Mouse (Mus musculus) midbrain, embryonic 13.5 days (tissue): ENCODE results near the gene Slc22a23. TPM values are rescaled to one million over a fixed set of nuclear protein-coding genes. Genes with fewer than 3 reads are reported as not detected.

Experiments used
- ATAC-seq: fragments of 200-750 bp; cut with Nextera tagmentation; 2 replicates; pipeline ENCODE4 v1.8.0; 2017; ENCODE audit warnings: mild to moderate bottlenecking, moderate TSS enrichment, moderate library complexity
- H3K27ac ChIP-seq: fragments of 300-500 bp; sonication (generic); 2 replicates; pipeline ENCODE4 v1.5.1; 2015; ENCODE audit warnings: inconsistent platforms, mild to moderate bottlenecking, moderate library complexity
- H3K27me3 ChIP-seq: fragments of 300-500 bp; sonication (generic); 2 replicates; pipeline ENCODE4 v1.6.1; 2015; ENCODE audit warnings: mild to moderate bottlenecking, inconsistent platforms
- H3K36me3 ChIP-seq: fragments of 300-500 bp; sonication (generic); 2 replicates; pipeline ENCODE4 v1.6.1; 2015; ENCODE audit warnings: mild to moderate bottlenecking, inconsistent platforms
- H3K4me1 ChIP-seq: fragments of 300-500 bp; sonication (generic); replicated peaks from 2 replicates; pipeline ENCODE4 v1.6.1; 2015; ENCODE audit warnings: inconsistent platforms
- H3K4me2 ChIP-seq: fragments of 300-500 bp; sonication (generic); replicated peaks from 2 replicates; pipeline ENCODE4 v1.6.1; 2015; ENCODE audit warnings: moderate library complexity, mild to moderate bottlenecking, inconsistent platforms
- H3K4me3 ChIP-seq: fragments of 300-500 bp; sonication (generic); replicated peaks from 2 replicates; pipeline ENCODE4 v1.5.1; 2015; ENCODE audit warnings: mild to moderate bottlenecking, inconsistent platforms
- H3K9ac ChIP-seq: fragments of 300-500 bp; sonication (generic); replicated peaks from 2 replicates; pipeline ENCODE4 v1.6.1; 2015; ENCODE audit warnings: mild to moderate bottlenecking, inconsistent platforms
- H3K9me3 ChIP-seq: fragments of 300-500 bp; sonication (generic); 2 replicates; pipeline ENCODE4 v1.6.1; 2016; ENCODE audit warnings: mild to moderate bottlenecking, inconsistent platforms
- WGBS: fragments of 180-500 bp; shearing (Covaris S2); methylation state at CpG from one replicate; pipeline ENCODE4 v1.1.7; 2015; 5-methylcytosine and 5-hydroxymethylcytosine counted together
- polyA plus RNA-seq: library from polyadenylated mRNA; unstranded; fragments of >200 nt; fragmentation: Nextera tagmentation; extraction: Ambion mirVana; gene quantifications from 2 replicates; pipeline ENCODE4 v1.2.1, GENCODE M21; 2015

Gene Slc22a23
- polyA plus RNA-seq, 1 experiment from 2014 or later = 15.3 TPM

DNA sequence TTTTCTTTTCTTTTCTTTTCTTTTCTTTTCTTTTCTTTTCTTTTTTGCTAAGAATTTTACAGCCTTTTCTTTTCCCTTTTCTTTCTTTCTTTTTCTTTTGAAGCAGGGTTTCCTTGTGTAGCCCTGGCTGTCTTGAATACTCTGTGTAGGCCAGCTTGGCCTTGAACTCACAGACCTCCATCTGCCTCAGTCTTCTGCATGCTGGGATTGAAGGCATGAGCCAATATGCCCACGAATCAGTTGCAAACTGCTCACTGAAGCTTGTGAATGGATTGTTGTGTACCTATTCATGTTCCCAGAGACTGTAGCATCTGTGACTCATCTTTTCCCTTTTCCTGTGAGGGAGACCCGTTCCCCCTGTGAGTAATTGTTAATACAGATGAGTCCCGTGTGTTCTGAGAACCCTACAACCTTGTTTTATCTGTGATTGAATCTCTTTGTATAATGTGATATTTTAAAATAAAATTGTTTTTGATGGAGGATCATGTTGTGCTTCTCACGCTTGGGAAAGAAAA lies 133.7 kb downstream of the Slc22a23 start:
- ATAC-seq = no peak
- Histone ChIP-seq H3K9ac (no peak overlapping the region), H3K36me3 (peaks cover 14% of the 10 kb centered on the region; the same call in 1 of the 2 replicates), H3K4me1 (0 out of 2 replicates have a peak, but pooled peaks cover 3% of the 10 kb centered on the region), H3K4me2 (no peak overlapping the region), H3K9me3 (no peaks in the 10 kb centered on the region), H3K4me3 (no peak overlapping the region), H3K27me3 (no peaks in the 10 kb centered on the region), H3K27ac (no peak overlapping the region)
- WGBS = 75% methylated on average over 4 of the region's 4 CpGs

DNA sequence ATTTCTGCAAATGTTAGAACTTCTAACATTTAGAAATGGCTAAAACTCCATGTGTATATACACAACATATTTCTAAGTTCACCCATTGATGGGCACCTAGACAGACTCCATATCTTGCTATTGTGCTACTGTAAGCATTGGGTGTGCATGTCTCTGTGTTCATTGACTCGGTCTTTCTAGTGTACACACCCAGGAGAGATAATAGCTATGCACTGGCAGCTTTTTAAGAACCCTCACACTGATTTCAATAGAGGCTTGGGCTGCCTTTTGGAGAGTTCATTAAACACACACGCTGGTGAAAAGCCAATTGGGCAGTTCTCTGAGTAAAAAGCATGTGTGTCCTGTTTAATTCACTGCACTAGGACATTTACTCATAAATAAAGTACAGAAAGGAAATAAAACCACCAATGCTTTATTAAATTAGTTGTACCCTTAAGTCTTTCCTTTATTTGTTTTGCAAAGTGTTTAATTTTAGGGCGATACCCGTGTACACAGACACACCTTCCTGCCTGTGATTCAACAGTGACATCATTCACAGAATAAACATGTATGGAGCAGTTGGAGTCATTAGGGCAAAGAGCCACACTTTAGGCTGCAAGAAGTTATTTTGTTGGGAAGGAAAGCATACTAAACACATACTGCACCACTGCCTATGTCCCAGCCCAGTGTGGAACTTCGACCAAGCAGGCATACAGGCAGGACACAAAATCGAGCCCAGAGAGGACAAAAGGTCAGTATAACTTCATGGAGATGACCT lies 137.1 kb downstream of the Slc22a23 start:
- peaks cover 18% of the 10 kb centered on the region for H3K36me3 ChIP-seq
- H3K9me3 ChIP-seq = no peaks in the 10 kb centered on the region
- H3K27ac ChIP-seq = no peak overlapping the region
- no peak overlapping the region for H3K4me3 ChIP-seq
- WGBS = 72% methylated on average over 6 of the region's 6 CpGs
- ATAC-seq = no peak
- H3K4me1 ChIP-seq = 0 out of 2 replicates have a peak, but pooled peaks cover 3% of the 10 kb centered on the region
- no peak overlapping the region for H3K4me2 ChIP-seq
- no peak overlapping the region for H3K9ac ChIP-seq
- no peaks in the 10 kb centered on the region for H3K27me3 ChIP-seq

DNA sequence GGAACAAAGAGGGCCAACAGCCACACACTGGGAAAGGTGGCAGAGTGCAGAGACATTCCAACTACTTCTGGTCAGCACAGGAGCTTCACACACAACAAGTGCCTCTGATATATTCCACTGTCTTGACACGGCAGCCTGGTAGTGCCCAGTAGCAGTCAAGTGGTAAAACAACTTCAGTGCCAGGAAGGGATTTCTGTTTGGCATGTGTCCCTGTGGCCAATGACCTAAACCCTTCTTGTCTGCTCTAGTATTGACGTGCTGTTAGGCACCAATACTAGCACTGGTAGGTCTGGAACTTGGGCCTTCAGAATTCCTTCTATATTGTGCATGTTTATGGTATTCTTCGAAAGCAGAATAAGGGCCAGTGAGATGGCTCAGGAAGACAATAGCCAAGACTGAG lies 139.8 kb downstream of the Slc22a23 start:
- Histone ChIP-seq H3K4me2 (no peak overlapping the region), H3K27me3 (no peaks in the 10 kb centered on the region), H3K4me3 (no peak overlapping the region), H3K9ac (no peak overlapping the region), H3K27ac (no peak overlapping the region), H3K4me1 (peaks cover 7% of the 10 kb centered on the region; the same call in 1 of the 2 replicates), H3K36me3 (peaks cover 27% of the 10 kb centered on the region), H3K9me3 (no peaks in the 10 kb centered on the region)
- 94% methylated on average over 3 of the region's 3 CpGs for WGBS
- ATAC-seq = no peak

DNA sequence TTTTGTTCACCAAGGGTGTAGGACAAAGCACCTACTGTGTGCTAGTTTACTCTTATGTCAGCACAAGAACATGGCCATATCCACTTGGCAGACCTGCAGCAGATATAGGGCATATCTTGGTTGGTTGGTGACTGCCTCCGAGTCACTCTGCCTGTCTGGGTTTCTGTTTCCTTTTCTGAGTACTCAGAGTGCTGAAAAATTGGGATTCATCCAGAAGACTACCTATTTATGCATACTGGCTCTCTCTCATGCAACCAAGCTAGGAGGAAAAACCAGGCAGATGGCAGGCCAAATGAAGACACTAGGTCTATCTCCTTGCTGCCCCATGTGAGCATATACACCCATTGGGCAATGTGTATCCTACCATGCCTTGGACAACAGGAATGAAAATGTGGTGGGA lies 149.3 kb downstream of the Slc22a23 start:
- Histone ChIP-seq H3K27me3 (no peaks in the 10 kb centered on the region), H3K4me3 (no peak overlapping the region), H3K9me3 (no peaks in the 10 kb centered on the region), H3K4me1 (peaks cover 17% of the 10 kb centered on the region), H3K4me2 (no peak overlapping the region), H3K9ac (no peak overlapping the region), H3K36me3 (peaks cover 59% of the 10 kb centered on the region), H3K27ac (no peak overlapping the region)
- WGBS = 94% methylated on average over 1 of the region's 1 CpGs
- ATAC-seq = no peak

DNA sequence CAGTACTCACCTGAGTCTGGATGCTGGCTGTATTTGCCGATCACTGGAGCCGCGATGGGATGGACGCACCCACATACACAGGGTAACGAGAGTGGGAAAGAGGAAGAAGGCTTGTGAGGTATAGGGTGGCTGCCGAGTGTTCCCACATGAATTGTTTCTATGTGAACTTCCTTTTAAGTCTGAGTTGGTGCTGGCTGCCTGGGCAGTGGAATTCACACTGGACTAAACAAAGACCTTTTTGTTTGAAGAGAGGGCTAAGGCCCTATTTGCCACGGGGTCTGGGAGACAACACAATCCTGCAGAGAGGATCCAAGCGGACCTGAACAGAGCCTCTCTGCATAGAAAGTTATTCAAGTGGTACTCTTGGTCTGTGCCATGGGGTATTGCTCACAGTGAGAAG lies 151.6 kb downstream of the Slc22a23 start:
- peaks cover 17% of the 10 kb centered on the region for H3K4me1 ChIP-seq
- ATAC-seq = peak; percentile 51; the same call in 1 of the 2 replicates
- H3K9ac ChIP-seq = no peak overlapping the region
- no peak overlapping the region for H3K4me3 ChIP-seq
- whole genome bisulfite sequencing = 38% methylated on average over 8 of the region's 8 CpGs
- peak overlapping the region; percentile 31 for H3K27ac ChIP-seq
- no peak overlapping the region for H3K4me2 ChIP-seq
- no peaks in the 10 kb centered on the region for H3K9me3 ChIP-seq
- peaks cover 65% of the 10 kb centered on the region for H3K36me3 ChIP-seq
- no peaks in the 10 kb centered on the region for H3K27me3 ChIP-seq

DNA sequence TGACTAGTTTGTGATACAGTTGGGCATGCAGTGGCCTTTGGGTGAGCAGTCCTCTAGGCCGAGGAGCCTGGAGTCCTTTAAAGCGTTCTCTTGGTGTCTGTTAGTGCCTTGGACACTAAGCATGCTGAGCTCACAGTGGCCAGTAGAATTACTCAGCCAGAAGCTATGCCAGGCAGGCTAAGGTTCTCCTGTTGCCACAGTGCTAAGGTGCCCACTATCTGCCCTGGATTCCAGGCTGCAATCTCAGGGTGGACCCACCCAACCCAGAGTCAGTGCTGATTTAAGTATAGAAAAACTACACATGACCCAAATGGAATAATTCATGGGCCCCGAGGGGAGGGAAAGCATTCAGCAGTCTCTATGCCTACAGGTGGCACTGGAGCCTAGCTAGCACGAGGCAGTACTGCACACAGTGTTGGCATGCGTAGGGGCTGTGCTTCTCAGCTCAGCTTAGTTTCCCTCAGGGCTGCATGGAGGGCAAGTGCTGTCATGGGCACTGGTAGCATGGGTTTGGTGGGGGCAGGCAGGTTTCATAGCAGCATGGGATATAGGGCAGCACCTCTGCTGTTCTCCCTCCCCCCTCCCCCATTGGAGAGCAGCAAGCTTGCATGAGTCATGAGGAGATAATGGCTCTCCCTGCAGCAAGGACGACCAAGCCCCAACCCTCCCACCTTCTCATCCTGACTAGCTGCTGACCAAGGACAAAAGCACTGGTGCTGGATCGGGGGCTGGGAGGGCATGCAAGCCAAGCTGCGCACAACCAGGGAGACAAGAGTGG lies 152.4 kb downstream of the Slc22a23 start:
- Histone ChIP-seq H3K9me3 (no peaks in the 10 kb centered on the region), H3K4me2 (no peak overlapping the region), H3K27ac (peak overlapping the region; percentile 31; the same call in 1 of the 2 replicates), H3K36me3 (peaks cover 68% of the 10 kb centered on the region), H3K9ac (no peak overlapping the region), H3K4me3 (no peak overlapping the region), H3K4me1 (peaks cover 18% of the 10 kb centered on the region), H3K27me3 (no peaks in the 10 kb centered on the region)
- 69% methylated on average over 8 of the region's 8 CpGs for WGBS
- peak; percentile 72 for ATAC-seq

DNA sequence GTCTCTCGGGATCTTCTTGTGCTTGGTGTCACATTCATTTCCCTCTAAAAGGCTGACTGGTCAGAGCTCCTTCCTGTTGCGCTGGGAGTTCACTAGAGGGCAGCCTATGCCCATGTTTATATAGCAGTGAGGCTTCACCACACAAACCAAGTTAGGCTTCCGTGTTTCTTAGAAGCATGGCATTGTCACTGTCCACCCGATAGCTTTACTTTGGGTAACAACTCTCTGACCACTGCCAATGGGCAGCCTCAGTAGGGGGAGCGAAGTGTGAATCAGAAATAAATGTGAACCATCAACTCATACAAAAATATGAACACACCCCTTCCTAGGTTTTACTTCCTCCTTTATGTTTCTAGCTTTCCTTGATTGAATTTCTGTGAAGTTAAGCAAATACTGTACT lies 157.4 kb downstream of the Slc22a23 start:
- WGBS = 11% methylated on average over 5 of the region's 5 CpGs
- peak; percentile 82 for ATAC-seq
- Histone ChIP-seq H3K4me2 (no peak overlapping the region), H3K4me3 (no peak overlapping the region), H3K4me1 (peaks cover 3% of the 10 kb centered on the region), H3K36me3 (peaks cover 53% of the 10 kb centered on the region), H3K27me3 (no peaks in the 10 kb centered on the region), H3K27ac (no peak overlapping the region), H3K9me3 (no peaks in the 10 kb centered on the region), H3K9ac (no peak overlapping the region)

DNA sequence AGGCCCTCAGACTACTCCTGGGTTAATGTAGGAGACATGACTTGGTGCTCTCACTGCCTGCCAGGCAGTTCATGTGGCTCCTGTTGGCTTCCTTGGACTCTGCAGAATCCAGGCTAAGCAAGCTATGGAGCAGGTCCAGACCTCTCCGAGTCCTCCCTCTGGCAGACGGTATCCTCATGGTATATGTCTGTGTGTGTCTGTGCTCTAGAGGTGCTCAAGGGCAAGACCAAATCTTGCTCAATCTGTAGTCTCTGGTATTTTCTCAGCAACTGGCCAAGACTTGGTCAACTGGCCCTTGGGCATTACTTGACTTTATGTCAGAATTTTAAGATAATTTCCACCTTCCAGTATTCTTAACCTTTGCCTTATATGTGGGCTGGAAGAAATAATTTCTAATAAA lies 159.6 kb downstream of the Slc22a23 start:
- peaks cover 59% of the 10 kb centered on the region for H3K36me3 ChIP-seq
- 88% methylated on average over 2 of the region's 2 CpGs for WGBS

DNA sequence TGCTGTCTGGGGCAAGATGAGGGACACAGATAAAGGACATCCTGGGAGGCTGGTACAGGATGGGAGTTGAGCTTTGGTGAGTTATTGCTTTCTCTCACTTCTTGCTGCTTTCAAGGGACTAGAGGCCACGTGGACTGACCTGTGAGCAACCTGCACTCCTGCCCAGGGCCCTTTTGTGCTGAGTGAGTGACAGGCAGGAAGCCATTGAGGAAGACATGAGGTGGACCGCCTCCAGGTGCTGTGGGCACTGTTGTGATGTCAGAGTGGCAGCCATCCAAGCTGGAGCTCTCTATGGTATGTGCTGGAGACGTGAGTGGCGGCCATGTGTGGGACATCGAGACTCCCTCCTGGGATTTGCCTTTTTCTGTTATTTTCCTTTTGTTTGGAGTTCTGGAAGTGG lies 163.4 kb downstream of the Slc22a23 start:
- no peak overlapping the region for H3K9ac ChIP-seq
- H3K27me3 ChIP-seq = no peaks in the 10 kb centered on the region
- peaks cover 65% of the 10 kb centered on the region for H3K36me3 ChIP-seq
- no peaks in the 10 kb centered on the region for H3K4me1 ChIP-seq
- 93% methylated on average over 5 of the region's 5 CpGs for WGBS
- H3K27ac ChIP-seq = no peak overlapping the region
- H3K4me2 ChIP-seq = no peak overlapping the region
- no peak for ATAC-seq
- no peaks in the 10 kb centered on the region for H3K9me3 ChIP-seq
- no peak overlapping the region for H3K4me3 ChIP-seq

More for the DNA sequence above, 159.6 kb downstream of the Slc22a23 start:
- Histone ChIP-seq H3K9ac (no peak overlapping the region), H3K4me3 (no peak overlapping the region), H3K4me2 (no peak overlapping the region), H3K4me1 (peaks cover 2% of the 10 kb centered on the region; the same call in 1 of the 2 replicates), H3K27ac (no peak overlapping the region), H3K27me3 (no peaks in the 10 kb centered on the region), H3K9me3 (no peaks in the 10 kb centered on the region)
- ATAC-seq = no peak

DNA sequence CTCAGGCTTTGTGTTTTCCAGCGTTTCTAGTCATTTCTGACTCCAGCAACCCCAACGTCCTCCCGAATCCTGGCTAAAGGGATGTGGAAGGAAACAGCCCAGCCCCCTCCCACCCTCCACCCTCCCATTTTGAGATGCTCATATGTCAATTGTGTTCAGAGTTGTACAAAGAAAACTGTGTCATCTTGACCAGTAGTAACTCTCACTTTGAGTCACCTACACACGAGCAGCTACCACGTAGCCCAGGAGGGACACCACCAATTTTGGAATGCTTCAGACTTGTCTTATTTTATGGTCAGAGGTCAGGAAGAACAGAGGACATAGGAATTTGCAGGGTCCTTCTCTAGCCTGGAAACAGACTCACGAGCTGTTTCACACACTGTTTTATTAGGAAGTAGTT lies 171.0 kb downstream of the Slc22a23 start:
- H3K36me3 ChIP-seq = peaks cover 9% of the 10 kb centered on the region
- H3K4me3 ChIP-seq = no peak overlapping the region
- H3K9me3 ChIP-seq = no peaks in the 10 kb centered on the region
- no peaks in the 10 kb centered on the region for H3K27me3 ChIP-seq
- WGBS = 94% methylated on average over 6 of the region's 6 CpGs
- no peak for ATAC-seq
- no peak overlapping the region for H3K9ac ChIP-seq
- H3K27ac ChIP-seq = no peak overlapping the region
- no peak overlapping the region for H3K4me2 ChIP-seq
- H3K4me1 ChIP-seq = no peaks in the 10 kb centered on the region

DNA sequence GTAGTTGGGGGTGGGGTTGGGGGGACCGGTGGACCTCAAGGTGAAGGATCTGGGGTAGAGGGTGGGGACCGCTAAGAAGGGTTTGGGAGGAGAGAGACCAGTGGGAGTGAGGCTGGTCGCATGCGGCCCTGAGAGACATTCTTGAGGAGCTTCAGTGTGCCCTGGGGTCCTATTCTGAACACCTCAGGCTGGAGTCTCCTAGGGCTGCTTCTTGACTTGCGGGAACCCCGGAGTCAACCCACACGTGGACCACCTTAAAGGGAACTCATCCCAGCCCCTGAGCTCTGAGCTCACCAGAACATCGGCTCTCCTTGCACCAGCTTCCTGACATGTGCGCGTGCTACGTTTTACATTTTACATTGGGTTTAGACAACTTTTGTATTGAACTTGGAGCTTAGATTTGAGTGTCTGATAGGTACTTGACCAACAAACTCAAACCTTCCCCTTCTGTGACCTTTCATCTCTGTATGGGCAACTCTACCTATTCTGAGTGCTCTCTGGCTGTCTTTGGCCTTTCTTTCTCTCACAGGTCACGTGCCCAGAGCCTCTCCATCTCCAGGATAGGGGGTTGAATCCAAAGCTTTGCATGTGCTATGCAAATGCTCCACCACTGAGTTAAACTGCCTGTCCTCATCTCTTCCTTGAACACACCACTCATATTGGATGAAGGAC lies 181.5 kb downstream of the Slc22a23 start:
- WGBS = 46% methylated on average over 12 of the region's 12 CpGs
- peak overlapping the region; percentile 70 for H3K9ac ChIP-seq
- peak overlapping the region; percentile 65 for H3K4me2 ChIP-seq
- 0 out of 2 replicates have a peak, but pooled peaks cover 2% of the 10 kb centered on the region for H3K9me3 ChIP-seq
- H3K36me3 ChIP-seq = peaks cover 10% of the 10 kb centered on the region
- H3K27me3 ChIP-seq = no peaks in the 10 kb centered on the region
- peak overlapping the region; percentile 90 for H3K27ac ChIP-seq
- peak; percentile 83 for ATAC-seq
- H3K4me1 ChIP-seq = peaks cover 20% of the 10 kb centered on the region
- peak overlapping the region; percentile 68 for H3K4me3 ChIP-seq
